Mouse (Mus musculus) skeletal muscle tissue, postnatal 0 days (tissue): ENCODE measurements around the gene Gm38119. TPM values are rescaled to one million over a fixed set of nuclear protein-coding genes. Genes with fewer than 3 reads are reported as not detected.

ENCODE experiments used
- polyA plus RNA-seq: library from polyadenylated mRNA; unstranded; fragments of >200 nt; fragmentation: Nextera tagmentation; extraction: Ambion mirVana; gene quantifications from 2 replicates; pipeline ENCODE4 v1.2.1, GENCODE M21; 2015

Gene Gm38119
- not detected in 2 replicates for polyA plus RNA-seq

GRCm38 (mm10) chr3:92738996-92739395 lies at the start of gene Gm38119:
TSS of gene Gm38119 (minus strand) at chr3:92739096.

GRCm38 (mm10) chr3:92778799-92779198 lies 39.9 kb upstream of the Gm38119 start, which contains the start of gene Lce1i:
TSS of gene Lce1i (minus strand) at chr3:92778899.

GRCm38 (mm10) chr3:92764965-92765364 lies 26.1 kb upstream of the Gm38119 start, which contains the start of gene Lce1h:
TSS of gene Lce1h (minus strand) at chr3:92765065.

GRCm38 (mm10) chr3:92752238-92752637 lies 13.3 kb upstream of the Gm38119 start, which contains the start of gene Lce1g:
TSS of gene Lce1g (minus strand) at chr3:92752338.

GRCm38 (mm10) chr3:92720250-92720649 lies 18.6 kb downstream of the Gm38119 start, which contains the start of gene Lce1f:
TSS of gene Lce1f (minus strand) at chr3:92720350.

GRCm38 (mm10) chr3:92708974-92709373 lies 29.9 kb downstream of the Gm38119 start, which contains the start of gene Lce1e:
TSS of gene Lce1e (minus strand) at chr3:92709074.

Other genes starting within 250 kb of the Gm38119 start
- gene Sprr4, start 238.6 kb downstream of the Gm38119 start, polyA plus RNA-seq: not detected in 2 replicates
- not detected in 2 replicates for gene 2310046K23Rik, start 204.6 kb downstream of the Gm38119 start, polyA plus RNA-seq
- gene Ivl, start 165.4 kb downstream of the Gm38119 start, polyA plus RNA-seq: 4.4 TPM in 1 of 2 replicates, not detected in the other
- not detected in 2 replicates for gene Smcp, start 150.1 kb downstream of the Gm38119 start, polyA plus RNA-seq
- not detected in 2 replicates for gene 2210017I01Rik, start 131.6 kb downstream of the Gm38119 start, polyA plus RNA-seq
- 3.9 TPM in 1 of 2 replicates, not detected in the other for gene Lce6a, start 117.4 kb downstream of the Gm38119 start, polyA plus RNA-seq
- 10.0 TPM in 1 of 2 replicates, not detected in the other for gene Lce1a1, start 90.8 kb downstream of the Gm38119 start, polyA plus RNA-seq
- gene Lce1b, start 82.2 kb downstream of the Gm38119 start, polyA plus RNA-seq: 4.4 TPM in 1 of 2 replicates, not detected in the other
- gene Lce1a2, start 68.8 kb downstream of the Gm38119 start, polyA plus RNA-seq: 22.2 TPM in 1 of 2 replicates, not detected in the other
- 19.1 TPM in 1 of 2 replicates, not detected in the other for gene Lce1c, start 59.8 kb downstream of the Gm38119 start, polyA plus RNA-seq
- gene Lce1d, start 51.9 kb downstream of the Gm38119 start, polyA plus RNA-seq: 4.5 TPM in 1 of 2 replicates, not detected in the other
- 9.5 TPM in 1 of 2 replicates, not detected in the other for gene Lce1e, start 30.0 kb downstream of the Gm38119 start, polyA plus RNA-seq
- 9.6 TPM in 1 of 2 replicates, not detected in the other for gene Lce1f, start 18.7 kb downstream of the Gm38119 start, polyA plus RNA-seq
- gene Lce1g, start 13.2 kb upstream of the Gm38119 start, polyA plus RNA-seq: 5.5 TPM in 1 of 2 replicates, not detected in the other
- gene Lce1h, start 26.0 kb upstream of the Gm38119 start, polyA plus RNA-seq: 5.9 TPM in 1 of 2 replicates, not detected in the other
- gene Lce1i, start 39.8 kb upstream of the Gm38119 start, polyA plus RNA-seq: 12.5 TPM in 1 of 2 replicates, not detected in the other
- 3.5 TPM in 1 of 2 replicates, not detected in the other for gene Lce1j, start 51.4 kb upstream of the Gm38119 start, polyA plus RNA-seq
- gene Lce1k, start 68.8 kb upstream of the Gm38119 start, polyA plus RNA-seq: 2.4 TPM in 1 of 2 replicates, not detected in the other
- 3.5 TPM in 1 of 2 replicates, not detected in the other for gene Kprp, start 88.2 kb upstream of the Gm38119 start, polyA plus RNA-seq
- gene Lce1l, start 112.2 kb upstream of the Gm38119 start, polyA plus RNA-seq: 8.8 TPM in 1 of 2 replicates, not detected in the other
- gene 2310050C09Rik, start 131.1 kb upstream of the Gm38119 start, polyA plus RNA-seq: 8.3 TPM in 1 of 2 replicates, not detected in the other
- gene Lce3a, start 187.1 kb upstream of the Gm38119 start, polyA plus RNA-seq: not detected in 2 replicates
- not detected in 2 replicates for gene Lce3b, start 193.9 kb upstream of the Gm38119 start, polyA plus RNA-seq
- 5.2 TPM in 1 of 2 replicates, not detected in the other for gene Lce3c, start 205.4 kb upstream of the Gm38119 start, polyA plus RNA-seq
- gene Lce3d, start 218.3 kb upstream of the Gm38119 start, polyA plus RNA-seq: not detected in 2 replicates
- 0.35 TPM in 1 of 2 replicates, not detected in the other for gene Lce3e, start 228.0 kb upstream of the Gm38119 start, polyA plus RNA-seq